Mouse (Mus musculus) R1 (cell line): ENCODE results near the gene Grk2.
A peak's percentile ranks its signal among the peaks of the same experiment; 100 is the strongest.
"Not testable (repeated sequence)": the region's sequence is repeated elsewhere in the genome, so short reads cannot be mapped to it uniquely, and the experiment has no call there.

Source experiments
- DNase-seq: peaks from one replicate; pipeline ENCODE4 v3.0.0-alpha.2; 2018; ENCODE audit warnings: low read depth, low spot score

Grk2 gene

GRCm38 (mm10) chr19:4270187-4270586 lies 35.8 kb downstream of the Grk2 start:
- DNase-seq: no peak

GRCm38 (mm10) chr19:4268566-4269361 lies 37.3 kb downstream of the Grk2 start, which contains the start of gene Ssh3:
Gene Ssh3, minus strand, starts transcription at chr19:4269180.
- peak; percentile 61 for DNase-seq

- peak; percentile 42 for DNase-seq
These were observed 40.1 kb downstream of the Grk2 start for GRCm38 (mm10) chr19:4265956-4266355.

- DNase-seq: no peak
These were observed 41.7 kb downstream of the Grk2 start for GRCm38 (mm10) chr19:4264171-4264780.

GRCm38 (mm10) chr19:4263702-4264101 lies 42.3 kb downstream of the Grk2 start:
- peak; percentile 48 for DNase-seq

GRCm38 (mm10) chr19:4262756-4263155 lies 43.3 kb downstream of the Grk2 start:
- no peak for DNase-seq

- peak; percentile 45 for DNase-seq
These were observed 44.9 kb downstream of the Grk2 start for GRCm38 (mm10) chr19:4261038-4261698.

GRCm38 (mm10) chr19:4257897-4258252 lies 48.1 kb downstream of the Grk2 start:
- no peak for DNase-seq

- DNase-seq: peak; percentile 97
These were observed 48.7 kb downstream of the Grk2 start for GRCm38 (mm10) chr19:4257216-4257896.

GRCm38 (mm10) chr19:4255583-4256162 lies 50.3 kb downstream of the Grk2 start:
- DNase-seq: peak; percentile 84

- no peak for DNase-seq
These were observed 51.8 kb downstream of the Grk2 start for GRCm38 (mm10) chr19:4254230-4254629.

GRCm38 (mm10) chr19:4248683-4249082 lies 57.3 kb downstream of the Grk2 start:
- not testable (repeated sequence) for DNase-seq

- DNase-seq: peak; percentile 25
These were observed 59.0 kb downstream of the Grk2 start for GRCm38 (mm10) chr19:4247010-4247409.

GRCm38 (mm10) chr19:4244775-4245174 lies 61.2 kb downstream of the Grk2 start:
- no peak for DNase-seq

GRCm38 (mm10) chr19:4242416-4242815 lies 63.6 kb downstream of the Grk2 start:
- DNase-seq: no peak

GRCm38 (mm10) chr19:4240247-4240668 lies 65.8 kb downstream of the Grk2 start:
- DNase-seq: no peak
